Mouse (Mus musculus): ENCODE results near the gene Col26a1. TPM values are rescaled to one million over a fixed set of nuclear protein-coding genes. Genes with fewer than 3 reads are reported as not detected.

Col26a1 gene
- polyA plus RNA-seq, 1 experiment: 0.02 TPM

DNA sequence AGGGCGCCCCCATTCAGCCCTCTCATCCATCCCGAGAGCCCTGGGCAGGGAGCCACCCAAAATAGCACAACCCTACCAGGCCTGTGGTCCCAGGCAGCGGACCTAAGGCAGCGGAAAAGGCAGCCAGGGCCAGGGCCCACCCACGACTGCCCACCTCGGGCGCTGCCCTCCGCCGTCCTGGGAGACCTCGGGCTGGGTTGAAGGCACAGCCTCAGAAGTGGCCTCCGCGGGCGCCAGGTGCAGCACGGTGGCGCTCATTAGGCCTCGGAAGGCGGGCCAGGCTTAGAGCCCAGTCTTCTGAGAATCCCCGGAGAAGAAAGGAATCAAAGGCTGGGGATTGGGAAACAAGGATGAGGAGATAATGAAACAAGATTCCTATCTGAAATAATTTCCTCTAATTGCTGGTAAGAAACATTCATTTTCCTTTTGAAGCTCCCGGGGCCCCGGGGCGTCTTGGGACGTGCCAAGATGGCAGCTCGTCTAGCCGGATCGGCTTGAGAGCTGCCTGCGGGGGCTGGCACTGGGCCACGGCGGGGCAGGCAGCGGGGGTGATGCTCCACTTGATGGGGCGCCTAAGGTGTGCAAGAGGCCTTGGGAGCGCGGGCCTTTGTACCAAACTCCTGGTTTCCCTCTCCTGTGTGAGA lies 168.7 kb downstream of the Col26a1 start:
- H3K4me1 ChIP-seq (ENCODE audit: control insufficient read depth): no peaks in the 10 kb centered on the region
- no peak overlapping the region for H3K4me3 ChIP-seq (replicated peaks)
- TF ChIP-seq GATA1 (IDR thresholded peaks at IDR 0.05; ENCODE audit: low read length) (no peak), TAL1 (IDR thresholded peaks at IDR 0.05; ENCODE audit: low read length) (no peak)
- no peaks in the 10 kb centered on the region for H3K36me3 ChIP-seq (ENCODE audit: control insufficient read depth)
- H3K27me3 ChIP-seq (ENCODE audit: control insufficient read depth): no peaks in the 10 kb centered on the region; the same call in 1 of the 2 replicates
- no peaks in the 10 kb centered on the region for H3K9me3 ChIP-seq (ENCODE audit: control insufficient read depth, low read length)

DNA sequence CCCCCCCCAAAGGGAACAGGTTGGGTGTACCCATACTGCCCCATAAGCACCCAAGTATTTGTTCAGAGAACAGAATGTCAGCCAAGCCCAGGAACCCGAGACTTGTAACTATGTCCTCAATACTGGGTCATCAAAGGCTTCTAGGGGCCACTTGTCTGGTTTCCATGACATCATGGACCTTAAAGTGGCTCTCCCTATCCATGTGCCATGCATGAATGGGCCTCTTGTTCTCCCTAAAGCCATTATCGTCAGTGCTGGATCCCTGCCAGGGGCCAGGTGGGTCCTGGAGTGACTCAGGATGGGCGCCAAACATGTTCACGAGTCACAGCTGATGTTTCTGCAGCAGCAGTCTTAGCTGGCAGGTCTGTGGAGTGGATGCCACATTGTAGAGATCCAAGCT lies 172.3 kb downstream of the Col26a1 start:
- Histone ChIP-seq H3K36me3 (ENCODE audit: control insufficient read depth) (no peaks in the 10 kb centered on the region), H3K9me3 (ENCODE audit: control insufficient read depth, low read length) (peaks cover 4% of the 10 kb centered on the region), H3K4me3 (replicated peaks) (no peak overlapping the region), H3K4me1 (ENCODE audit: control insufficient read depth) (no peaks in the 10 kb centered on the region), H3K27me3 (ENCODE audit: control insufficient read depth) (no peaks in the 10 kb centered on the region; the same call in 1 of the 2 replicates)
- TF ChIP-seq GATA1 (IDR thresholded peaks at IDR 0.05; ENCODE audit: low read length): no peak
- no peak for TF ChIP-seq TAL1 (IDR thresholded peaks at IDR 0.05; ENCODE audit: low read length)

DNA sequence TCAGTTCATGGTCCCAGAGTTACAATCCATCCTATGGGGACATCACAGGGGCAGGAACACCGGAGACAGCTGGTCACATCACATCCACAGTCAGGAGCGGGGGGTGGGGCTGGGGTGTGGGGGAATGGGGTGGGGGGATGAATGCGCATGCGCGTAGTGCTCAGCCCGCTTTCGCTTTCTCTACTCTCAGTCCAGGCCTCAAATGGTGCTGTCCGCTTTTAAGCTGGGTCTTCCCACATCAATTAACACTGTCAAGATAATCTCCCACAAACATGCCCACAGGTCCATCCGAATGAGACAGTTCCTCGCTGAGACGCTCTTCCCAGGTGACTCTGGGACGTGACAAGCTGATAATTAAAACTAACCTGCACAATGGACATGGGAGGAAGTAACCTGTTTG lies 174.9 kb downstream of the Col26a1 start:
- Histone ChIP-seq H3K36me3 (ENCODE audit: control insufficient read depth) (no peaks in the 10 kb centered on the region), H3K4me1 (ENCODE audit: control insufficient read depth) (no peaks in the 10 kb centered on the region), H3K9me3 (ENCODE audit: control insufficient read depth, low read length) (peaks cover 9% of the 10 kb centered on the region), H3K27me3 (ENCODE audit: control insufficient read depth) (no peaks in the 10 kb centered on the region), H3K4me3 (replicated peaks) (no peak overlapping the region)
- TF ChIP-seq TAL1 (IDR thresholded peaks at IDR 0.05; ENCODE audit: low read length) (no peak), GATA1 (IDR thresholded peaks at IDR 0.05; ENCODE audit: low read length) (no peak)

DNA sequence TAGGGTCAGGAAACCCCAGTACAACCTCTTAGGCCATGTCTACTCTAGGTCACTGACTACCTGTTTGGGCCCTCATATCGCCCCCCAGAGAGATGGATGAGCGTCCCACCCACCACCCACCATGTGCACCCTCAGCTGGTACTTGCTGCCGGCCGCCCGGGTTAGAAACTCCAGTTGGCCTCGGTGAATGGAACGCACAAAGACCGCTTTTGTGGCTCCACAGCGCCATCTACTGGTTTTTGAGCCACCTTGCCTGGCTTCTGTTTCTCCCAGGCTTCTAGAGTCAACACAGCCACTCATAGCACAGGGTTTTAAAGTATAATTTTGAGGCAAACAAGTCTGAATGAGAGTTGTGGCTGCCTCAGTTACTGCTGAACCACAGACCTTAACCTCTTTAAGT lies 176.2 kb downstream of the Col26a1 start:
- TF ChIP-seq GATA1 (IDR thresholded peaks at IDR 0.05; ENCODE audit: low read length): no peak
- no peak for TF ChIP-seq TAL1 (IDR thresholded peaks at IDR 0.05; ENCODE audit: low read length)
- Histone ChIP-seq H3K36me3 (ENCODE audit: control insufficient read depth) (no peaks in the 10 kb centered on the region), H3K4me1 (ENCODE audit: control insufficient read depth) (no peaks in the 10 kb centered on the region), H3K4me3 (replicated peaks) (no peak overlapping the region), H3K9me3 (ENCODE audit: control insufficient read depth, low read length) (peaks cover 9% of the 10 kb centered on the region), H3K27me3 (ENCODE audit: control insufficient read depth) (no peaks in the 10 kb centered on the region)

DNA sequence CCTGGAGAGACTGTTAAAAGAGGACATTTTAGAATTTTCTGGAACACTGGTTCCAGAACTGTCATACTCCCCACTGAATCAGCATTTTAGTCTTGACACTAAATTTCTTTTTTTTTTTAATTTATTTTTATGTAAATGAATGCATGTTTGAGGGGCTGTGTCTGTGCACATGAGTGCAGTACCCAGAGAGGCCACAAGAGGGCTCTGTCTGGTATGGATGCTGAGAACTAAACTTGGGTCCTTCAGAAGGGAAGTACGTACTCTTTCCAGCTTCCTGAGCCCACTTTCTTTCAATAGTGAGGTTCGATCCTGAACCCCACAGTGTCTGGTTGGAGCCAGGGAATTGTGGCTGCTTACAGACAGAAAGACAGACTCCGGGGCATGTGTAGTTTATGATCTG lies 177.5 kb downstream of the Col26a1 start:
- TF ChIP-seq TAL1 (IDR thresholded peaks at IDR 0.05; ENCODE audit: low read length) (no peak), GATA1 (IDR thresholded peaks at IDR 0.05; ENCODE audit: low read length) (no peak)
- Histone ChIP-seq H3K9me3 (ENCODE audit: control insufficient read depth, low read length) (peaks cover 9% of the 10 kb centered on the region), H3K4me3 (replicated peaks) (no peak overlapping the region), H3K36me3 (ENCODE audit: control insufficient read depth) (no peaks in the 10 kb centered on the region), H3K4me1 (ENCODE audit: control insufficient read depth) (no peaks in the 10 kb centered on the region), H3K27me3 (ENCODE audit: control insufficient read depth) (no peaks in the 10 kb centered on the region)

DNA sequence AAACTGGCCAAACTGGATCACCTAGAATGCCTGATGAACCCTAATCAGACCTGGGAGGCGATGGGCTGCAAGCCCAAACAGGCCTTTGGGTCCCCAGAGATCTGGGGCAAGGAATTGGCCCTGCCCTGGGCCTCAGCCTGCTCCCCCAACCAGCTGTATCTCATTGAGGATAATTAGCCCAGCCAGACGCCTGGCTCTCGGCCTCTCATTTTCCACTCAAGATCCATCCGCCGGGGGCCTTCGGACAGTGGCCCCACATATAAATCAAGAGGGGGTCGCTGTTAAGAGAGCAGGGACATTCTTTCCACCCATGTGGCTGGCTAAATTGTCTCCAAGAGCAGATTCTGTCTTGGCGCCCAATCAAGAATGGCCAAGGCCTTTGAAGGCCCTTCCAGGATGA lies 178.9 kb downstream of the Col26a1 start:
- Histone ChIP-seq H3K4me1 (ENCODE audit: control insufficient read depth) (no peaks in the 10 kb centered on the region), H3K27me3 (ENCODE audit: control insufficient read depth) (no peaks in the 10 kb centered on the region), H3K4me3 (replicated peaks) (no peak overlapping the region), H3K9me3 (ENCODE audit: control insufficient read depth, low read length) (peaks cover 9% of the 10 kb centered on the region), H3K36me3 (ENCODE audit: control insufficient read depth) (no peaks in the 10 kb centered on the region)
- TF ChIP-seq GATA1 (IDR thresholded peaks at IDR 0.05; ENCODE audit: low read length) (no peak), TAL1 (IDR thresholded peaks at IDR 0.05; ENCODE audit: low read length) (no peak)

DNA sequence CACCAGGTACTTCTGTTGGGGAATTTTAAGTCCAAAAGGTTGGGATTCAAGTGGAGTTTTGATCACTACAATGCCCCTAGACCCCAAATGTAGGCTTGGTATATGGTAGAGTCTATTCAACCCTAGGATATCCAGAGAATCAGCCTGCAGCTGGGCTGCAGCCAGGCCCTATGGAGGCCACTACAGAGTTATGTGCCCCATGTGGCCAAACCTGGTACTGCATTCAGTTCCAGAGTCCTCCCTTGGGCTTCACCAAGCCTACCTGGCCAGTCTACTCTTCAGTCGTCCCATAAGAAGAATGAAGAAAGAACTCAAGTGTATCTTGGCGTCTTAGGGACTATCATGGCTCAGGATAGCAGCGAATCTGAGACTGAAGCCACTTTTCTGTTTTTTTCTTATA lies 179.3 kb downstream of the Col26a1 start:
- H3K4me1 ChIP-seq (ENCODE audit: control insufficient read depth): no peaks in the 10 kb centered on the region
- no peaks in the 10 kb centered on the region for H3K36me3 ChIP-seq (ENCODE audit: control insufficient read depth)
- TF ChIP-seq TAL1 (IDR thresholded peaks at IDR 0.05; ENCODE audit: low read length): no peak
- TF ChIP-seq GATA1 (IDR thresholded peaks at IDR 0.05; ENCODE audit: low read length): no peak
- H3K4me3 ChIP-seq (replicated peaks): no peak overlapping the region
- H3K9me3 ChIP-seq (ENCODE audit: control insufficient read depth, low read length): peaks cover 9% of the 10 kb centered on the region
- no peaks in the 10 kb centered on the region for H3K27me3 ChIP-seq (ENCODE audit: control insufficient read depth)

DNA sequence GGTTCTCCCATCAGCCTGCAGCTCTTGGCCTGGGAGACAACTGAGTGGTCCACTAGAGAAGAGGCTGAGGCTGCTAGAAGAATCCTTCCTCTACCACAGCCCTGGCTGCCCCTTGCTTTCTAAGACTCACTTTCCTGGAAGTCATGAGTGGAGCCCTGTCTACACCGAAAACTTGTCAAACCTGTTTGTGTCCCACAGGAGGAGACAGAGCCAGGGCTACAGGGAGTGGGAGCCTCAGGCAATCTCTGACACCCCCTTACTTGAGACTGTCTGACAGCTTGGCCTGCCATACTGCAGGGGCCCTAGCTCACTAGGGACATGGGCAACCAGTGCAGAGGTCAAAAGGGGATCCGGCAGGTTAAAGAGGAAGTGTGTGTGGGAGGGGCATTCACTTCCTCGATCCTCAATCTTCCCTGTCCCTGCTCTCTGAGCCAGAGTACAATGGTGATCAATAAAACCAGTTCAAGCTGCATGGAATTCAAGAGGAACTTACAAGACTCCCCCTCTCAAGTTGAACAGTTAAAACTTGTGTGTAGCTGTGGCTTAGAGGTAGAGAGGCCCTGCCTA lies 180.8 kb downstream of the Col26a1 start:
- no peak overlapping the region for H3K4me3 ChIP-seq (replicated peaks)
- H3K27me3 ChIP-seq (ENCODE audit: control insufficient read depth): no peaks in the 10 kb centered on the region
- peaks cover 9% of the 10 kb centered on the region for H3K9me3 ChIP-seq (ENCODE audit: control insufficient read depth, low read length)
- no peaks in the 10 kb centered on the region for H3K4me1 ChIP-seq (ENCODE audit: control insufficient read depth)
- H3K36me3 ChIP-seq (ENCODE audit: control insufficient read depth): no peaks in the 10 kb centered on the region
- TF ChIP-seq GATA1 (IDR thresholded peaks at IDR 0.05; ENCODE audit: low read length): no peak
- TF ChIP-seq TAL1 (IDR thresholded peaks at IDR 0.05; ENCODE audit: low read length): no peak

DNA sequence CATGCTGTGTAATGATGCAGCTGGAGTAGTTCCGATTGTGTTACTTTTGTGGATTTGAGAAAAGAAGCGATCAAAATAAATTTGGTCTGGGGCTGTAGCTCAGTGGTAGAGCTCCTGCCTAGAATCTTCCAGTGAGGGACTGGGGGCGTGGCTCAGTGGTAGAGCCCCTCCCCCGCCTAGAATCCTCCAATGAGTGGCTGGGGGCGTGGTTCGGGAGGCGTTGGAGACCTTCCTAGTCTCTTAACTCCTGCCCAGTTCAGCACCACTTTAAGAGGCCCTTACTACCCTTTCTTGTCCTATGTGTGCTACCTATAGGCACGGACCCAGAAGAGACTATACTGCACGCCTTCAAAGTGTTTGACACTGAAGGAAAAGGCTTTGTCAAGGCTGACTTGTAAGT lies 185.4 kb downstream of the Col26a1 start:
- no peak for TF ChIP-seq GATA1 (IDR thresholded peaks at IDR 0.05; ENCODE audit: low read length)
- no peak for TF ChIP-seq TAL1 (IDR thresholded peaks at IDR 0.05; ENCODE audit: low read length)
- no peaks in the 10 kb centered on the region for H3K36me3 ChIP-seq (ENCODE audit: control insufficient read depth)
- H3K27me3 ChIP-seq (ENCODE audit: control insufficient read depth): no peaks in the 10 kb centered on the region
- no peak overlapping the region for H3K4me3 ChIP-seq (replicated peaks)
- no peaks in the 10 kb centered on the region for H3K4me1 ChIP-seq (ENCODE audit: control insufficient read depth)
- no peaks in the 10 kb centered on the region for H3K9me3 ChIP-seq (ENCODE audit: control insufficient read depth, low read length)
